Mouse (Mus musculus): ENCODE data around the gene Ptprj.
A peak's percentile ranks its signal among the peaks of the same experiment; 100 is the strongest.
"Not testable (repeated sequence)": the region's sequence is repeated elsewhere in the genome, so short reads cannot be mapped to it uniquely, and the experiment has no call there.

The Ptprj gene

GRCm38 (mm10) chr2:90414110-90414821, 166.2 kb downstream of the Ptprj start:
- peak; percentile 6 for DNase-seq (ENCODE audit: low spot score in 2 of 2)

- DNase-seq (ENCODE audit: low spot score in 2 of 2): not testable (repeated sequence)
Observed at GRCm38 (mm10) chr2:90398633-90399107, 181.8 kb downstream of the Ptprj start, which contains the start of gene Olfr1274-ps. Olfr1274-ps (plus strand) TSS chr2:90398683.
